Mouse (Mus musculus) mature B cell (primary cell): ENCODE results near the gene Abcg2.

Source experiments
- in situ Hi-C: fragments of 300-500 bp; cut with MboI; formaldehyde crosslinking; loops from 2 replicates; pipeline ENCODE4 v1.14.3; 2019

The Abcg2 gene

GRCm38 (mm10) chr6:58638566-58638965, 54.2 kb downstream of the Abcg2 start:
- in situ Hi-C loops: no loop called here

GRCm38 (mm10) chr6:58639391-58639790, 55.1 kb downstream of the Abcg2 start:
- in situ Hi-C loops: no loop called here

GRCm38 (mm10) chr6:58640333-58641018, 56.2 kb downstream of the Abcg2 start:
- in situ Hi-C loops: no loop called here

GRCm38 (mm10) chr6:58641056-58641799, 56.9 kb downstream of the Abcg2 start:
- in situ Hi-C loops: no loop called here

- in situ Hi-C loops: no loop called here
Observed at GRCm38 (mm10) chr6:58642191-58642590, 57.9 kb downstream of the Abcg2 start.

GRCm38 (mm10) chr6:58644586-58644985, 60.3 kb downstream of the Abcg2 start:
- in situ Hi-C loops: no loop called here

GRCm38 (mm10) chr6:58648100-58648749, 63.9 kb downstream of the Abcg2 start:
- in situ Hi-C loops: no loop called here

GRCm38 (mm10) chr6:58650136-58650535, 65.8 kb downstream of the Abcg2 start:
- in situ Hi-C loops: no loop called here

GRCm38 (mm10) chr6:58651038-58651437, 66.7 kb downstream of the Abcg2 start:
- in situ Hi-C loops: no loop called here

GRCm38 (mm10) chr6:58660951-58661575, 76.7 kb downstream of the Abcg2 start:
- in situ Hi-C loops: no loop called here

GRCm38 (mm10) chr6:58677802-58678201, 93.5 kb downstream of the Abcg2 start:
- in situ Hi-C loops: no loop called here

- in situ Hi-C loops: no loop called here
Observed at GRCm38 (mm10) chr6:58678530-58678929, 94.2 kb downstream of the Abcg2 start.

- in situ Hi-C loops: no loop called here
Observed at GRCm38 (mm10) chr6:58691584-58691983, 107.3 kb downstream of the Abcg2 start.

- in situ Hi-C loops: no loop called here
Observed at GRCm38 (mm10) chr6:58694257-58694656, 109.9 kb downstream of the Abcg2 start.

- in situ Hi-C loops: no loop called here
Observed at GRCm38 (mm10) chr6:58694765-58695164, 110.4 kb downstream of the Abcg2 start.

GRCm38 (mm10) chr6:58710369-58710768, 126.0 kb downstream of the Abcg2 start:
- in situ Hi-C loops: no loop called here

GRCm38 (mm10) chr6:58711909-58712308, 127.6 kb downstream of the Abcg2 start:
- in situ Hi-C loops: no loop called here

GRCm38 (mm10) chr6:58733851-58734250, 149.5 kb downstream of the Abcg2 start:
- in situ Hi-C loops: no loop called here

GRCm38 (mm10) chr6:58735090-58735489, 150.8 kb downstream of the Abcg2 start:
- in situ Hi-C loops: no loop called here
